Mouse (Mus musculus) neural tube, embryonic 15.5 days (tissue): Measurements from ENCODE around the gene Mrpl54. TPM values are rescaled to one million over a fixed set of nuclear protein-coding genes. Genes with fewer than 3 reads are reported as not detected.
A peak's percentile ranks its signal among the peaks of the same experiment; 100 is the strongest.
"Not testable (repeated sequence)": the region's sequence is repeated elsewhere in the genome, so short reads cannot be mapped to it uniquely, and the experiment has no call there.

ENCODE experiments used
- ATAC-seq: fragments of 200-750 bp; cut with Nextera tagmentation; 2 replicates; pipeline ENCODE4 v1.8.0; 2017; ENCODE audit warnings: mild to moderate bottlenecking, moderate TSS enrichment, moderate library complexity; ENCODE audit not compliant: low FRiP score
- H3K27ac ChIP-seq: fragments of 300-500 bp; sonication (generic); replicated peaks from 2 replicates; pipeline ENCODE4 v1.5.1; 2015; ENCODE audit warnings: mild to moderate bottlenecking, inconsistent platforms
- H3K27me3 ChIP-seq: fragments of 300-500 bp; sonication (generic); replicated peaks from 2 replicates; pipeline ENCODE4 v1.6.1; 2015; ENCODE audit warnings: inconsistent platforms
- H3K36me3 ChIP-seq: fragments of 300-500 bp; sonication (generic); 2 replicates; pipeline ENCODE4 v1.6.1; 2015; ENCODE audit warnings: inconsistent platforms
- H3K4me1 ChIP-seq: fragments of 300-500 bp; sonication (generic); 2 replicates; pipeline ENCODE4 v1.6.1; 2015; ENCODE audit warnings: inconsistent platforms
- H3K4me2 ChIP-seq: fragments of 300-500 bp; sonication (generic); 2 replicates; pipeline ENCODE4 v1.6.1; 2015; ENCODE audit warnings: inconsistent platforms, mild to moderate bottlenecking, moderate library complexity
- H3K4me3 ChIP-seq: fragments of 300-500 bp; sonication (generic); replicated peaks from 2 replicates; pipeline ENCODE4 v1.5.1; 2015; ENCODE audit warnings: mild to moderate bottlenecking, inconsistent platforms
- H3K9ac ChIP-seq: fragments of 300-500 bp; sonication (generic); replicated peaks from 2 replicates; pipeline ENCODE4 v1.6.1; 2015; ENCODE audit warnings: mild to moderate bottlenecking, inconsistent platforms
- H3K9me3 ChIP-seq: fragments of 300-500 bp; sonication (generic); replicated peaks from 2 replicates; pipeline ENCODE4 v1.6.1; 2016; ENCODE audit warnings: inconsistent platforms
- WGBS: fragments of 180-500 bp; shearing (Covaris S2); methylation state at CpG from one replicate; pipeline ENCODE4 v1.1.7; 2015; ENCODE audit warnings: mixed read lengths; 5-methylcytosine and 5-hydroxymethylcytosine counted together
- polyA plus RNA-seq: library from polyadenylated mRNA; unstranded; fragments of >200 nt; fragmentation: Nextera tagmentation; extraction: Ambion mirVana; gene quantifications from 2 replicates; pipeline ENCODE4 v1.2.1, GENCODE M21; 2015

Gene Mrpl54
- polyA plus RNA-seq, 1 experiment from 2014 or later, result 155 TPM

- under 1% methylated on average over 27 of the region's 28 CpGs for WGBS
- H3K4me1 ChIP-seq, result peaks cover 45% of the 10 kb centered on the region
- peak overlapping the region; percentile 72 for H3K27ac ChIP-seq
- no peaks in the 10 kb centered on the region for H3K9me3 ChIP-seq
- peak; percentile 23 for ATAC-seq
- peak overlapping the region; percentile 75 for H3K4me3 ChIP-seq
- H3K9ac ChIP-seq, result peak overlapping the region; percentile 89
- H3K4me2 ChIP-seq, result peak overlapping the region; percentile 77
- peaks cover 2% of the 10 kb centered on the region; the same call in 1 of the 2 replicates for H3K27me3 ChIP-seq
- no peaks in the 10 kb centered on the region for H3K36me3 ChIP-seq
Measured at GRCm38 (mm10) chr10:81233226-81233585, 33.5 kb downstream of the Mrpl54 start.

GRCm38 (mm10) chr10:81232580-81233225, 34.0 kb downstream of the Mrpl54 start, which contains the start of gene Zfr2:
TSS of gene Zfr2 (plus strand) at chr10:81233155.
- H3K36me3 ChIP-seq, result no peaks in the 10 kb centered on the region
- 9% methylated on average over 29 of the region's 29 CpGs for WGBS
- peak within 1 kb of the TSS; percentile 89 for H3K9ac ChIP-seq
- peak; percentile 80 for ATAC-seq
- peak within 1 kb of the TSS; percentile 72 for H3K27ac ChIP-seq
- H3K9me3 ChIP-seq, result no peaks in the 10 kb centered on the region
- H3K4me3 ChIP-seq, result peak within 1 kb of the TSS; percentile 75
- peak within 1 kb of the TSS; percentile 77 for H3K4me2 ChIP-seq
- H3K4me1 ChIP-seq, result peaks cover 50% of the 10 kb centered on the region
- H3K27me3 ChIP-seq, result no peaks in the 10 kb centered on the region

- peak overlapping the region; percentile 73 for H3K4me3 ChIP-seq
- H3K27me3 ChIP-seq, result no peaks in the 10 kb centered on the region
- H3K27ac ChIP-seq, result peak overlapping the region; percentile 94
- H3K9me3 ChIP-seq, result no peaks in the 10 kb centered on the region
- peaks cover 54% of the 10 kb centered on the region for H3K4me1 ChIP-seq
- ATAC-seq, result peak; percentile 1; the same call in 1 of the 2 replicates
- 50% methylated on average over 7 of the region's 7 CpGs for WGBS
- peak overlapping the region; percentile 80 for H3K4me2 ChIP-seq
- H3K36me3 ChIP-seq, result no peaks in the 10 kb centered on the region
- H3K9ac ChIP-seq, result peak overlapping the region; percentile 21; the same call in 1 of the 2 replicates
Measured at GRCm38 (mm10) chr10:81231436-81231835, 35.3 kb downstream of the Mrpl54 start.

- Histone ChIP-seq H3K9me3 (no peaks in the 10 kb centered on the region), H3K4me2 (peak within 1 kb of the TSS; percentile 80), H3K27ac (peak within 1 kb of the TSS; percentile 94), H3K4me3 (peak within 1 kb of the TSS; percentile 73), H3K36me3 (peaks cover 3% of the 10 kb centered on the region; the same call in 1 of the 2 replicates), H3K4me1 (peaks cover 58% of the 10 kb centered on the region), H3K9ac (peak within 1 kb of the TSS; percentile 85), H3K27me3 (no peaks in the 10 kb centered on the region)
- peak; percentile 90 for ATAC-seq
- WGBS, result 4% methylated on average over 27 of the region's 27 CpGs
Measured at GRCm38 (mm10) chr10:81230438-81231332, 36.0 kb downstream of the Mrpl54 start, which contains the start of gene Atcay. TSS of gene Atcay (minus strand) at chr10:81230833.

GRCm38 (mm10) chr10:81229735-81230437, 36.8 kb downstream of the Mrpl54 start:
- Histone ChIP-seq H3K9ac (peak overlapping the region; percentile 85), H3K4me3 (peak overlapping the region; percentile 73), H3K27me3 (no peaks in the 10 kb centered on the region), H3K27ac (peak overlapping the region; percentile 94), H3K36me3 (peaks cover 4% of the 10 kb centered on the region), H3K9me3 (no peaks in the 10 kb centered on the region), H3K4me2 (peak overlapping the region; percentile 80), H3K4me1 (peaks cover 58% of the 10 kb centered on the region)
- 5% methylated on average over 20 of the region's 20 CpGs for WGBS
- peak; percentile 14; the same call in 1 of the 2 replicates for ATAC-seq

GRCm38 (mm10) chr10:81223731-81224130, 43.0 kb downstream of the Mrpl54 start:
- peaks cover 50% of the 10 kb centered on the region for H3K36me3 ChIP-seq
- not testable (repeated sequence) for H3K27ac ChIP-seq, H3K4me2 ChIP-seq, H3K9ac ChIP-seq, ATAC-seq, H3K9me3 ChIP-seq, H3K4me3 ChIP-seq, H3K27me3 ChIP-seq
- H3K4me1 ChIP-seq, result peaks cover 19% of the 10 kb centered on the region
- 51% methylated on average over 2 of the region's 2 CpGs for WGBS

GRCm38 (mm10) chr10:81221402-81222015, 45.2 kb downstream of the Mrpl54 start:
- Histone ChIP-seq H3K27ac (no peak overlapping the region), H3K36me3 (peaks cover 65% of the 10 kb centered on the region), H3K9ac (no peak overlapping the region), H3K4me1 (peaks cover 5% of the 10 kb centered on the region; the same call in 1 of the 2 replicates), H3K9me3 (no peaks in the 10 kb centered on the region), H3K4me3 (no peak overlapping the region), H3K4me2 (no peak overlapping the region), H3K27me3 (no peaks in the 10 kb centered on the region)
- no peak for ATAC-seq
- WGBS, result 90% methylated on average over 5 of the region's 5 CpGs

- H3K9ac ChIP-seq, result no peak overlapping the region
- peaks cover 83% of the 10 kb centered on the region for H3K36me3 ChIP-seq
- H3K9me3 ChIP-seq, result no peaks in the 10 kb centered on the region
- 39% methylated on average over 7 of the region's 7 CpGs for WGBS
- no peaks in the 10 kb centered on the region; the same call in 1 of the 2 replicates for H3K4me1 ChIP-seq
- no peaks in the 10 kb centered on the region for H3K27me3 ChIP-seq
- H3K27ac ChIP-seq, result no peak overlapping the region
- 0 out of 2 replicates have a peak, but pooled peaks have one; percentile 35 for ATAC-seq
- H3K4me3 ChIP-seq, result no peak overlapping the region
- no peak overlapping the region for H3K4me2 ChIP-seq
Measured at GRCm38 (mm10) chr10:81217964-81218363, 48.8 kb downstream of the Mrpl54 start.

- not testable (repeated sequence) for H3K4me3 ChIP-seq, H3K9me3 ChIP-seq, H3K9ac ChIP-seq, H3K4me2 ChIP-seq, H3K4me1 ChIP-seq, H3K27me3 ChIP-seq, H3K27ac ChIP-seq, ATAC-seq
- WGBS, result 23% methylated on average over 1 of the region's 1 CpGs
- H3K36me3 ChIP-seq, result peaks cover 86% of the 10 kb centered on the region
Measured at GRCm38 (mm10) chr10:81217267-81217666, 49.5 kb downstream of the Mrpl54 start.

GRCm38 (mm10) chr10:81216810-81217209, 49.9 kb downstream of the Mrpl54 start:
- H3K9me3 ChIP-seq, result no peaks in the 10 kb centered on the region
- H3K4me1 ChIP-seq, result no peaks in the 10 kb centered on the region
- no peak for ATAC-seq
- no peak overlapping the region for H3K27ac ChIP-seq
- H3K4me2 ChIP-seq, result no peak overlapping the region
- peaks cover 88% of the 10 kb centered on the region for H3K36me3 ChIP-seq
- H3K27me3 ChIP-seq, result no peaks in the 10 kb centered on the region
- H3K4me3 ChIP-seq, result no peak overlapping the region
- 92% methylated on average over 6 of the region's 6 CpGs for WGBS
- H3K9ac ChIP-seq, result no peak overlapping the region

- H3K27ac ChIP-seq, result no peak overlapping the region
- no peaks in the 10 kb centered on the region for H3K4me1 ChIP-seq
- H3K9ac ChIP-seq, result no peak overlapping the region
- H3K36me3 ChIP-seq, result peaks cover 88% of the 10 kb centered on the region
- ATAC-seq, result no peak
- no peaks in the 10 kb centered on the region for H3K27me3 ChIP-seq
- H3K9me3 ChIP-seq, result no peaks in the 10 kb centered on the region
- H3K4me2 ChIP-seq, result no peak overlapping the region
- WGBS, result 84% methylated on average over 6 of the region's 6 CpGs
- no peak overlapping the region for H3K4me3 ChIP-seq
Measured at GRCm38 (mm10) chr10:81216260-81216659, 50.5 kb downstream of the Mrpl54 start.
